Mouse (Mus musculus): ENCODE measurements around the gene Kcnq1. TPM values are rescaled to one million over a fixed set of nuclear protein-coding genes. Genes with fewer than 3 reads are reported as not detected.

Kcnq1 gene
- polyA plus RNA-seq, 1 experiment from 2014 or later = 1.0 TPM

DNA sequence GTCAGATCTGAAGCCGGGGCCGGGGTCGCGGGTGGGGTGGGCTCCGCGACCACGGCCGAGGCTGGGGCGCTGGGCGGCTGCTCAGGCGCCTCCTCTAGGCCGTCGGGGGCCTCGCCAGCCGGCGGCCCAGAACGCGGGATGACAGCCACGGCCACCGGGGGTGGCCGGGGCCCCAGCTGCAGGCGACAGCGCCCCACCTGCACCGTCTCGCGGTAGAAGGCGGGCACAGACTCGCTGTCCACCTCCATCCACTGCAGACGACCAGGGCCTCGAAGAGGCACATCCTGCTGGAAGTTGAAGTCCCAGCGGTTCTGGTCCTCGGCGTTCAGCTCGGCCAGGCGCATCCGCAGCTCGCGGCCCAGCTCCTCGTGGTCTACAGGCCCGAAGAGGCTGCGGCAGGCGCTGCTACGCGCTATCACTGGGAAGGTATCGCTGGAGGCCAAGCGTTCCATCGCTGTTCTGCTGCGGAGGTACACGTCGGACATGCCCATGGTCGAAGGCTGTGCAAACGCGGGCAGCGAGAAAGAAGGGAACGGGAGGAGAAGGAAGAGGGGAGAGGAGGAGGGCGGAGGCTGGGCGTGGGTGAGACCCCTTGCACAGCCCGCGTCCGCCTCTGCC is 354.2 kb downstream of the Kcnq1 start:
- Histone ChIP-seq H3K27ac (peak overlapping the region; percentile 80), H3K36me3 (no peaks in the 10 kb centered on the region), H3K4me3 (peak overlapping the region; percentile 50), H3K4me2 (replicated peaks) (peak overlapping the region; percentile 57), H3K9me3 (replicated peaks) (peaks cover 25% of the 10 kb centered on the region), H3K9ac (peak overlapping the region; percentile 70), H3K4me1 (peaks cover 28% of the 10 kb centered on the region), H3K27me3 (peaks cover 9% of the 10 kb centered on the region; the same call in 1 of the 2 replicates)
- peak; percentile 0 for ATAC-seq (ENCODE audit: low FRiP score)
- 36% methylated on average over 53 of the region's 60 CpGs for WGBS

GRCm38 (mm10) chr7:143460874-143461273 is 354.7 kb downstream of the Kcnq1 start, which contains the start of gene Cdkn1c:
Gene Cdkn1c, minus strand, starts transcription at chr7:143461050.
- H3K27ac ChIP-seq = peak within 1 kb of the TSS; percentile 80
- peak; percentile 84 for ATAC-seq (ENCODE audit: low FRiP score)
- peaks cover 25% of the 10 kb centered on the region for H3K9me3 ChIP-seq (replicated peaks)
- H3K9ac ChIP-seq = peak within 1 kb of the TSS; percentile 70
- H3K4me2 ChIP-seq (replicated peaks) = peak within 1 kb of the TSS; percentile 57
- H3K4me1 ChIP-seq = peaks cover 28% of the 10 kb centered on the region
- peaks cover 10% of the 10 kb centered on the region; the same call in 1 of the 2 replicates for H3K27me3 ChIP-seq
- H3K36me3 ChIP-seq = no peaks in the 10 kb centered on the region
- peak within 1 kb of the TSS; percentile 50 for H3K4me3 ChIP-seq
- 25% methylated on average over 39 of the region's 48 CpGs for WGBS

DNA sequence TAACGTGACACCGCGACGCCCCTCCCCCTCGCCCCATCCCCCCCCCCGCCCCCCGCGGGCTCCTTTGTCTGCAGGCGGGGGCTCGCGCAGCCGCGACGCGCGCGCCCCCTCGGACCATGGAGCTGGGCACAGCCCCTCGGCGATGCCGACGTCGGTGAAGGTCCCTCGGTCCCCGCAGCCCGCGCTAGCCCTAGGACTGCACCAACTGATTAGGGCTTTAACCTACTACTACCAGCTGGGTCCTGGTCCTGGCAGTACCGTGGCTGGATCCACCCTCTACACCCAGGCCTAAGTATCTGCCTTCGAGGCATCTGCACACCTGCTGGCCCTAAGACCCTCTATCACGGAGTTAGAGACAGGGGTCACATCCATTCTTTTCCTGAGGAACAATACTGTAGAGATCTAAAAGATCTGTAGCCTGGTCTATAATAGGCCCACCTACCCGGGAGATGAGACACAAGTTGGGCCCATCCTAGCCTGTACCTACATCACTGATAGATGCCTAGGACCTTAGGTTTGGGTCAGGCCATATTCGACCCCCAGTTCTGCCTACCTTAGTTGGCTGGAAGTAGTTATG is 355.2 kb downstream of the Kcnq1 start:
- Histone ChIP-seq H3K4me3 (peak overlapping the region; percentile 18), H3K9ac (no peak overlapping the region), H3K27ac (peak overlapping the region; percentile 77), H3K27me3 (peaks cover 10% of the 10 kb centered on the region; the same call in 1 of the 2 replicates), H3K36me3 (no peaks in the 10 kb centered on the region), H3K4me1 (peaks cover 28% of the 10 kb centered on the region), H3K9me3 (replicated peaks) (peaks cover 25% of the 10 kb centered on the region), H3K4me2 (replicated peaks) (peak overlapping the region; percentile 42)
- WGBS = 31% methylated on average over 19 of the region's 32 CpGs
- peak; percentile 63 for ATAC-seq (ENCODE audit: low FRiP score)

DNA sequence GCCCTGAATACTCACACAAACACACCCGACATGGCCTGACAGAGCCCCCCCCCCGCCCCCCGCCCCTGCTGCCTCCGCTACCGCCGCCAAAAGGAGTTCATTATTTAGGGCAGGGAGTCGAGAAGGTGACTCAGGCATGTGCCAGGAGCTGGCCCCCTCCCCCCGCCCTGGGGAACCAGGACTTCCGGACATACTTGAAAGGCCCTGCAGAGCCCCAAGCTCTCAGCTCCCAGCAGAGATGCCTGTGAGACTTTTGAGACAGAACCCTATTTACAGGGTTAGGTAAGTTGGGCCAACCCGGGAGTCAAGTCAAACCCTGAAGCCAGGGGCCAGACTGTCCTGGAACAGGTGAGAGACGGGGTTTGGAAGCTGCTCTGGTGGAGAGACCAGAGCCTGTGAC is 355.8 kb downstream of the Kcnq1 start:
- Histone ChIP-seq H3K27me3 (peaks cover 10% of the 10 kb centered on the region; the same call in 1 of the 2 replicates), H3K27ac (peak overlapping the region; percentile 77; the same call in 1 of the 2 replicates), H3K4me2 (replicated peaks) (peak overlapping the region; percentile 42; the same call in 1 of the 2 replicates), H3K36me3 (no peaks in the 10 kb centered on the region), H3K4me3 (no peak overlapping the region), H3K9ac (no peak overlapping the region), H3K9me3 (replicated peaks) (peaks cover 25% of the 10 kb centered on the region), H3K4me1 (peaks cover 28% of the 10 kb centered on the region)
- no peak for ATAC-seq (ENCODE audit: low FRiP score)
- WGBS = 35% methylated on average over 11 of the region's 11 CpGs

DNA sequence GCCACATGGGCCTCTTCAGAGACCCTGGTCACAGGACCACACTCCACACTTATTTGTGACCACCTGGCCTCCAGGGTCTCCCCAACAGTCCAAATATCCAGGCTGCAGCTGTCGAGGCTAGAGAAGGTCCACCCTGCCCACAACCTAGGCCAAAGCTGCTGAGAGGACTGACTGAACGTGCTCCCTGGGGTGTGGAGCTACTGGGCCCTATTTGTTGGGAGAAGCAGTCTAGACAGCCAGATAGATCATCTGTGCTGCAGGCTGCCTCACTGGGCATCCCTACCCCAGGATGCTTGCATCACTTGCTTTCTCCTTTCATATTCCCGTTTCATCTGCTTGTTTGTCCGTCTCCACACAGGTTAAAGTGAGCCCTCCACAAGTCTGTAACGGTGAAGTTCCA is 356.4 kb downstream of the Kcnq1 start:
- H3K9me3 ChIP-seq (replicated peaks) = peaks cover 25% of the 10 kb centered on the region
- WGBS = 76% methylated on average over 5 of the region's 5 CpGs
- ATAC-seq (ENCODE audit: low FRiP score) = no peak
- H3K27me3 ChIP-seq = peaks cover 10% of the 10 kb centered on the region; the same call in 1 of the 2 replicates
- no peak overlapping the region for H3K4me2 ChIP-seq (replicated peaks)
- peaks cover 30% of the 10 kb centered on the region for H3K4me1 ChIP-seq
- H3K4me3 ChIP-seq = no peak overlapping the region
- H3K27ac ChIP-seq = no peak overlapping the region
- H3K36me3 ChIP-seq = no peaks in the 10 kb centered on the region
- no peak overlapping the region for H3K9ac ChIP-seq

DNA sequence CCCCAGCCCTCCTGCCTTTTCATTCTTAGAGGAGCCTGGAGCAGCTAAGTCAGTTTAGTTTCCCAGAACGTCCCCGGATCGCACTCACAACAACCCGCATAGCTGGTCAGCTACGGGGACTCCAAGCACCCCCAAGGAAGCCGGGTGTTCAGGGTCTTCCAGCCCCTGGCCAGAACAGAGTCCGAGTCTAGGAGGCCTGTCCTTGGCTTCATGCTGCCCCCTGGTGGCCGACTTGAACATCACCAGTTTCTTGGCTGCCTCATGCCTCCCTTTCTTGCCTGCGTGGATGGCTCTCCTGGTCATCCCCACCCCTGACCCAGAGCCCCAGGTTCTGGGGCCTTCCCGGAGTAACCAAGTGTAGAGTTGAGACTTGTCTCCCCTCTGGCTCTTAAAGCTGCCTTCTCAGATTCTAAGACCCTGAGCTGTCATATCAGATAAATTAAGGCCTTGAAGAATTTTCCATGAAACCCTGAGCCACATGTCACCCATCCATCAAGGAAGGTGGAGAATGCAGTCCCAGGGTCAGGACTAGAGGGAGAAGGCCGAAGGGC is 357.8 kb downstream of the Kcnq1 start:
- Histone ChIP-seq H3K9ac (no peak overlapping the region), H3K4me2 (replicated peaks) (no peak overlapping the region; the same call in 1 of the 2 replicates), H3K27ac (0 out of 2 replicates have a peak overlapping the region, but pooled peaks have one; percentile 48), H3K9me3 (replicated peaks) (peaks cover 24% of the 10 kb centered on the region), H3K4me3 (no peak overlapping the region), H3K27me3 (peaks cover 10% of the 10 kb centered on the region; the same call in 1 of the 2 replicates), H3K4me1 (peaks cover 31% of the 10 kb centered on the region), H3K36me3 (no peaks in the 10 kb centered on the region)
- no peak for ATAC-seq (ENCODE audit: low FRiP score)
- 38% methylated on average over 11 of the region's 11 CpGs for WGBS

- Histone ChIP-seq H3K9ac (peak overlapping the region; percentile 54), H3K4me3 (peak overlapping the region; percentile 30), H3K27ac (peak overlapping the region; percentile 48; the same call in 1 of the 2 replicates), H3K27me3 (peaks cover 10% of the 10 kb centered on the region; the same call in 1 of the 2 replicates), H3K9me3 (replicated peaks) (peaks cover 14% of the 10 kb centered on the region), H3K4me2 (replicated peaks) (peak overlapping the region; percentile 58), H3K36me3 (no peaks in the 10 kb centered on the region), H3K4me1 (peaks cover 34% of the 10 kb centered on the region)
- ATAC-seq (ENCODE audit: low FRiP score) = no peak
- WGBS = 31% methylated on average over 39 of the region's 56 CpGs
Measured at GRCm38 (mm10) chr7:143464811-143465560, 358.8 kb downstream of the Kcnq1 start.

- 30% methylated on average over 14 of the region's 14 CpGs for WGBS
- Histone ChIP-seq H3K9me3 (replicated peaks) (peaks cover 2% of the 10 kb centered on the region), H3K27me3 (peaks cover 10% of the 10 kb centered on the region), H3K9ac (no peak overlapping the region), H3K4me2 (replicated peaks) (no peak overlapping the region), H3K27ac (no peak overlapping the region), H3K4me3 (no peak overlapping the region), H3K4me1 (peaks cover 34% of the 10 kb centered on the region), H3K36me3 (no peaks in the 10 kb centered on the region)
- peak; percentile 23; the same call in 1 of the 2 replicates for ATAC-seq (ENCODE audit: low FRiP score)
Measured at GRCm38 (mm10) chr7:143466099-143466677, 360.0 kb downstream of the Kcnq1 start.

DNA sequence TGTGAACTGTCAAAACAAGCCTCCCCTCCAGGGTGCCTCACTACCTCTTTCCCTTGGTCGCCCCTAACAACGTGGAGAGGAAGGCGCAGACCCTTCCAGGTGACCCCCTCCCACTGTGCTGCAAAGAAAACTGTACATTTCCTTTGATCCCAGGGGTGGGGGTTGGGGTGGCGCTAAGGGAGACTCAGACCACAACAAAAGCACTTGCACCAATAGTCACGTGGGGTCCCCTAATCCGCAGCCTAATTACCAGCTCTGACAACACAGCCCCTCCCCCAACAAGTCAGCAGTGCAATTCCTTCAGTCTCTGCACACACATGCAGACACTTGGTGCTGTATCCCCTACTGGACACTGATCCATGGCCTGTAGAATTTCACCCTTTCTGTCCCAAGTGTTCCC is 361.6 kb downstream of the Kcnq1 start:
- peak; percentile 21; the same call in 1 of the 2 replicates for ATAC-seq (ENCODE audit: low FRiP score)
- no peak overlapping the region for H3K4me2 ChIP-seq (replicated peaks)
- H3K36me3 ChIP-seq = no peaks in the 10 kb centered on the region
- no peaks in the 10 kb centered on the region for H3K9me3 ChIP-seq (replicated peaks)
- H3K27ac ChIP-seq = no peak overlapping the region
- H3K9ac ChIP-seq = no peak overlapping the region
- peaks cover 24% of the 10 kb centered on the region for H3K4me1 ChIP-seq
- 13% methylated on average over 6 of the region's 6 CpGs for WGBS
- no peak overlapping the region for H3K4me3 ChIP-seq
- peaks cover 10% of the 10 kb centered on the region for H3K27me3 ChIP-seq

DNA sequence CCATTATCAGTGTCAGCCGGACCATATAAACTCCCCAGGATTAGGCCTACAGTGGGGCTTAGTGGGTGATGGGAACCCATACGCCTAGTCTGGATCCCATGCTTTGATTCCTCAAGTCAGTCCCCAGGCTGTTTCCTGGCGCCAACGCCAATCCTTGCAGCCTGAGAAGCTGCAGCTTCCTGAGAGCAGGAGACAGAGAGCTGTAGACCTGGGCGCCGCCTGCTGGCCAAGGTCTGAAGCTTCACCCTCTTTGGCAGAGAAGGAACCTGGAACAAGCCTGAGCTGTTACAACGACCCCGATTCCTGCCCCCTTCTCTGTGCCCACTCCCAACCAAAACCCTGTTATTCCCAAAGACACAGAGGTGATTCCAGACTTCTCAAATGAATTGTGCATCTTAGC is 363.8 kb downstream of the Kcnq1 start:
- Histone ChIP-seq H3K4me2 (replicated peaks) (no peak overlapping the region), H3K9me3 (replicated peaks) (no peaks in the 10 kb centered on the region), H3K4me3 (no peak overlapping the region), H3K4me1 (peaks cover 16% of the 10 kb centered on the region), H3K9ac (no peak overlapping the region), H3K27ac (no peak overlapping the region), H3K36me3 (no peaks in the 10 kb centered on the region), H3K27me3 (peaks cover 8% of the 10 kb centered on the region)
- 19% methylated on average over 8 of the region's 8 CpGs for WGBS
- no peak for ATAC-seq (ENCODE audit: low FRiP score)

- H3K9ac ChIP-seq = no peak within 1 kb of the TSS
- H3K9me3 ChIP-seq (replicated peaks) = no peaks in the 10 kb centered on the region
- no peak for ATAC-seq (ENCODE audit: low FRiP score)
- H3K36me3 ChIP-seq = no peaks in the 10 kb centered on the region
- 41% methylated on average over 4 of the region's 4 CpGs for WGBS
- H3K27ac ChIP-seq = no peak within 1 kb of the TSS
- 0 out of 2 replicates have a peak, but pooled peaks cover 3% of the 10 kb centered on the region for H3K4me1 ChIP-seq
- H3K27me3 ChIP-seq = peaks cover 3% of the 10 kb centered on the region; the same call in 1 of the 2 replicates
- no peak within 1 kb of the TSS for H3K4me3 ChIP-seq
- H3K4me2 ChIP-seq (replicated peaks) = no peak within 1 kb of the TSS
Measured at GRCm38 (mm10) chr7:143473347-143474101, 367.4 kb downstream of the Kcnq1 start, which contains the start of gene Slc22a18. Gene Slc22a18, plus strand, starts transcription at chr7:143473736.
